Mouse (Mus musculus) frontal cortex, adult (tissue): ENCODE measurements at regions not wholly inside any gene's neighbourhood (a gene's known extent, or its start where the extent isn't known, plus 50 kb on each side); places are given as distances from the start of the nearest gene placed in this dataset.

Source experiments
- ATAC-seq: cut with Nextera tagmentation; 2 replicates; pipeline ENCODE4 v1.9.2; 2017; ENCODE audit warnings: mild to moderate bottlenecking, moderate library complexity, mixed read lengths; ENCODE audit not compliant: low TSS enrichment

DNA sequence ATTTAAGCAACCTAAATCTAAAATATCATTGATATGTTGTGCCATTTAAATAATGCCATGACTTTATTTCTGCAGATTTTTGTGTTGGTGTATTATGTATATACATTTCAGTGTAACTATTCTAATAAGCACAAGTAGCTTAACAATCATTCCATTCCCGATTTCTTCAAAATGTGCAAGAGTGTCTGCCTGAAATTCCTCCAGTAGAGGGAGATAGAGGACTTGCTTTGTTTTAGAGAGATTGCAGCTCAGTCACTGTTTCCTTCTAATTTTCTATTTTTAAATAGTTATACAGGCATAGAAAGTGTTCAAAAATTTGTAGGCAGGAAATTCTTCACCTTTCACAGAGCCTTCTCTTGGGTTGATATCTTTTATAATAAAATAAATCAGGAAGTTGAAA is 498.0 kb upstream of the Tacstd2 start:
- ATAC-seq: peak; percentile 83

DNA sequence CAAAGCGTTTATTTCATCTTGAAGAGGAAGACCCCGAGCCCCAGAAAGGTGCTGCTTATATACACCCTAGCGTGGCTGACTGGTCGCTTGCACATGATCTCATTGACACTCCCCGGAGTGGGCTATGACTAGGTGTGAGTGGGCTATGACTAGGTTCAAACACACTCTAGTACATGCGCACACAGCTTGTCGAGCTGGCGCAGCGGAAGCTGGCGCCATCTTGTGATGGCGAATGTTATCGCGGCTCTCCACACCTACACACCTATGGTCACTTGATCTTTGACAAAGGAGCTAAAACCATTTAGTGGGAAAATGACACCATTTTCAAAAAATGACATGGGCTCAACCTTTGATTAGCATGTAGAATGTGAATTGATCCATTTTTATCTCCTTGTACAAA is 495.1 kb upstream of the Tacstd2 start:
- ATAC-seq: no peak
